Mouse (Mus musculus) forebrain, embryonic 16.5 days (tissue): ENCODE measurements around the gene Metrn. TPM values are rescaled to one million over a fixed set of nuclear protein-coding genes. Genes with fewer than 3 reads are reported as not detected.

Source experiments
- ATAC-seq: fragments of 200-750 bp; cut with Nextera tagmentation; 2 replicates; pipeline ENCODE4 v1.8.0; 2017; ENCODE audit warnings: mild to moderate bottlenecking, moderate library complexity
- H3K27ac ChIP-seq: fragments of 300-500 bp; sonication (generic); 2 replicates; pipeline ENCODE4 v1.5.1; 2014; ENCODE audit warnings: low read length, control low read depth
- H3K27me3 ChIP-seq: fragments of 300-500 bp; sonication (generic); replicated peaks from 2 replicates; pipeline ENCODE4 v1.6.1; 2014; ENCODE audit warnings: low read length; ENCODE audit not compliant: control insufficient read depth, insufficient read depth
- H3K36me3 ChIP-seq: fragments of 300-500 bp; sonication (generic); 2 replicates; pipeline ENCODE4 v1.6.1; 2014; ENCODE audit not compliant: control insufficient read depth, insufficient read depth
- H3K4me1 ChIP-seq: fragments of 300-500 bp; sonication (generic); replicated peaks from 2 replicates; pipeline ENCODE4 v1.6.1; 2014; ENCODE audit warnings: low read length; ENCODE audit not compliant: control insufficient read depth, insufficient read depth
- H3K4me2 ChIP-seq: fragments of 300-500 bp; sonication (generic); 2 replicates; pipeline ENCODE4 v1.6.1; 2014; ENCODE audit warnings: mild to moderate bottlenecking, low read length, control low read depth
- H3K4me3 ChIP-seq: fragments of 300-500 bp; sonication (generic); replicated peaks from 2 replicates; pipeline ENCODE4 v1.5.1; 2014; ENCODE audit warnings: mild to moderate bottlenecking, low read length, control low read depth
- H3K9ac ChIP-seq: fragments of 300-500 bp; sonication (generic); replicated peaks from 2 replicates; pipeline ENCODE4 v1.6.1; 2014; ENCODE audit warnings: low read depth, low read length, control low read depth
- H3K9me3 ChIP-seq: fragments of 300-500 bp; sonication (generic); 2 replicates; pipeline ENCODE4 v1.6.1; 2016; ENCODE audit warnings: low read length; ENCODE audit not compliant: control insufficient read depth
- WGBS: fragments of 180-500 bp; shearing (Covaris S2); extraction: QIAGEN DNeasy Blood & Tissue Kit; methylation state at CpG from one replicate; pipeline ENCODE4 v1.1.7; 2014; 5-methylcytosine and 5-hydroxymethylcytosine counted together
- polyA plus RNA-seq: library from polyadenylated mRNA; unstranded; fragments of >200 nt; fragmentation: Nextera tagmentation; extraction: Ambion mirVana; gene quantifications from 2 replicates; pipeline ENCODE4 v1.2.1, GENCODE M21; 2015

Metrn gene
- polyA plus RNA-seq, 1 experiment from 2014 or later, result 34.0 TPM

DNA sequence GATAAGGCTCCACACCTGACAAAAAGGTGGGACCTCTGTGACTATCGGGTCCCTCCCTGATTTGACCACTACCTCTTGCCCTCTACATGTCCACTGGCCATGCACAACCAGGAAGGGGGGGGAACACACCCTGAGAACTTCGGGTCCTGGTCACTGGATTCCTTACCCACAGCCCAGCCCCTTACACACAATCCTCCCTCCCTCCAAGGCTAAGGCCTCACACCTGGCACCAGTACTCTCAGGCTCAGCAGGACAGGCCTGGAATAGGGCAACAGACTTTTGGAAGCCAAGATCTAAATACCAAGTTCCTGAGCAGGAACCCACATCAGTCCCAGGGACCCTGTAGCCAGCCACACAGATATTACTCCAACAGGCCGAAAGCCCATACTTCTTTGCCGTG lies 42.0 kb upstream of the Metrn start:
- Histone ChIP-seq H3K27me3 (no peaks in the 10 kb centered on the region), H3K36me3 (peaks cover 26% of the 10 kb centered on the region), H3K27ac (no peak overlapping the region), H3K4me2 (no peak overlapping the region), H3K9ac (no peak overlapping the region), H3K4me3 (no peak overlapping the region), H3K4me1 (peaks cover 52% of the 10 kb centered on the region), H3K9me3 (no peaks in the 10 kb centered on the region)
- ATAC-seq, result no peak
- 89% methylated on average over 4 of the region's 4 CpGs for WGBS

- Histone ChIP-seq H3K27me3 (no peaks in the 10 kb centered on the region), H3K4me2 (peak overlapping the region; percentile 54), H3K4me3 (no peak overlapping the region), H3K27ac (peak overlapping the region; percentile 67), H3K9ac (0 out of 2 replicates have a peak overlapping the region, but pooled peaks have one; percentile 30), H3K4me1 (peaks cover 47% of the 10 kb centered on the region), H3K36me3 (peaks cover 26% of the 10 kb centered on the region), H3K9me3 (no peaks in the 10 kb centered on the region)
- no peak for ATAC-seq
- WGBS, result 15% methylated on average over 3 of the region's 3 CpGs
These were observed 40.6 kb upstream of the Metrn start for GRCm38 (mm10) chr17:25837533-25837932.

DNA sequence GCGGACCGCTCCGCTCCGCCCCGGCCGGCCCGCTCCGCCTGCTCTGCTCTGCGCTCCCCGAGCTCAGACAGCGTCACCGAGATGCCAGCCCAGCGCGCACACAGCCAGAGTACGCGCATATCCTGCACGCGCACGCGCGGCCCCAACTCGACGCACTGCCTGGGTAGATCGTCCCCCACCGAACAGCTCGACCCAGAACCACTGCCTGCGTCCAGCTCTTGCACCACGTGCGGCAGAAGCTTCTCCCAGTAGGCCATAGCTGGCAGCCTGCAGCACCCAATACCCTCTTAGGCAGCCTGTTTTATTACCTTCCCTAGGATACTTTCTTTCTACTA lies 40.1 kb upstream of the Metrn start, which contains the start of gene Rhbdl1:
Gene Rhbdl1 (minus strand): TSS at position 220 of the 335 bp plus-strand sequence.
- Histone ChIP-seq H3K36me3 (peaks cover 26% of the 10 kb centered on the region), H3K9me3 (no peaks in the 10 kb centered on the region), H3K27ac (peak within 1 kb of the TSS; percentile 67), H3K9ac (peak within 1 kb of the TSS; percentile 80), H3K4me3 (peak within 1 kb of the TSS; percentile 54), H3K4me1 (peaks cover 49% of the 10 kb centered on the region), H3K27me3 (no peaks in the 10 kb centered on the region), H3K4me2 (peak within 1 kb of the TSS; percentile 54)
- WGBS, result 0% methylated on average over 28 of the region's 29 CpGs
- peak; percentile 43 for ATAC-seq

GRCm38 (mm10) chr17:25836397-25837075 lies 39.6 kb upstream of the Metrn start:
- ATAC-seq, result no peak
- peak overlapping the region; percentile 54 for H3K4me3 ChIP-seq
- peaks cover 22% of the 10 kb centered on the region for H3K36me3 ChIP-seq
- WGBS, result 21% methylated on average over 23 of the region's 23 CpGs
- no peaks in the 10 kb centered on the region for H3K9me3 ChIP-seq
- H3K4me2 ChIP-seq, result peak overlapping the region; percentile 54
- peaks cover 54% of the 10 kb centered on the region for H3K4me1 ChIP-seq
- H3K9ac ChIP-seq, result peak overlapping the region; percentile 80
- H3K27me3 ChIP-seq, result no peaks in the 10 kb centered on the region
- peak overlapping the region; percentile 67 for H3K27ac ChIP-seq

- no peak overlapping the region for H3K9ac ChIP-seq
- H3K9me3 ChIP-seq, result no peaks in the 10 kb centered on the region
- no peak overlapping the region for H3K27ac ChIP-seq
- H3K4me2 ChIP-seq, result no peak overlapping the region
- H3K27me3 ChIP-seq, result no peaks in the 10 kb centered on the region
- no peak for ATAC-seq
- peaks cover 23% of the 10 kb centered on the region for H3K36me3 ChIP-seq
- 91% methylated on average over 16 of the region's 16 CpGs for WGBS
- H3K4me1 ChIP-seq, result peaks cover 61% of the 10 kb centered on the region
- no peak overlapping the region for H3K4me3 ChIP-seq
These were observed 38.9 kb upstream of the Metrn start for GRCm38 (mm10) chr17:25835816-25836215.

DNA sequence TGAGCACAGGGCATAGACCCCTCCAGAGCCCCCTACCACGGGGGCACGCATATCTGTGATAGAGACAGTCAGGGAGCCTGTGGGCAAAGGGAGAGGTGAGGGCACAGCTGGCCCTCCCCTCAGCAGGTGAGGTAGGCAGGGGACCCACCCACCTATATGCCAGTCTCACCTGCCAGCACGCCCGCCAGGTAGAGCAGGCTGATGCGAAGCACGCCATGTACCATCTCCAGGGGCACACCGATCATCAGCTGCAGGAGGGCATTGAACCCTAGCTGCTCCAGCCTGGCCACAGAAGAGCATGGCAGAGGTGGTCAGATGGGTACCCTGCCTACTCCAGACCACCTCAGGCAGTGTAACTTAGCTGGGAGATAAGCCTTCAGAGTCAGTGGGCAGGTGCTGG lies 38.4 kb upstream of the Metrn start:
- no peak overlapping the region for H3K4me2 ChIP-seq
- peaks cover 65% of the 10 kb centered on the region for H3K4me1 ChIP-seq
- 95% methylated on average over 7 of the region's 7 CpGs for WGBS
- H3K9ac ChIP-seq, result no peak overlapping the region
- H3K36me3 ChIP-seq, result peaks cover 22% of the 10 kb centered on the region
- no peaks in the 10 kb centered on the region for H3K27me3 ChIP-seq
- H3K4me3 ChIP-seq, result no peak overlapping the region
- ATAC-seq, result no peak
- no peaks in the 10 kb centered on the region for H3K9me3 ChIP-seq
- H3K27ac ChIP-seq, result no peak overlapping the region

GRCm38 (mm10) chr17:25834595-25835222 lies 37.8 kb upstream of the Metrn start:
- no peaks in the 10 kb centered on the region for H3K9me3 ChIP-seq
- no peak for ATAC-seq
- no peak overlapping the region for H3K27ac ChIP-seq
- H3K4me1 ChIP-seq, result peaks cover 71% of the 10 kb centered on the region
- no peak overlapping the region; the same call in 1 of the 2 replicates for H3K4me3 ChIP-seq
- H3K9ac ChIP-seq, result peak overlapping the region; percentile 84; the same call in 1 of the 2 replicates
- peak overlapping the region; percentile 88 for H3K4me2 ChIP-seq
- no peaks in the 10 kb centered on the region for H3K27me3 ChIP-seq
- peaks cover 23% of the 10 kb centered on the region for H3K36me3 ChIP-seq
- 87% methylated on average over 12 of the region's 12 CpGs for WGBS

- Histone ChIP-seq H3K9ac (peak overlapping the region; percentile 84), H3K4me2 (peak overlapping the region; percentile 88), H3K4me1 (peaks cover 75% of the 10 kb centered on the region), H3K4me3 (peak overlapping the region; percentile 94), H3K9me3 (no peaks in the 10 kb centered on the region), H3K36me3 (peaks cover 17% of the 10 kb centered on the region), H3K27ac (peak overlapping the region; percentile 94), H3K27me3 (no peaks in the 10 kb centered on the region)
- no peak for ATAC-seq
- whole genome bisulfite sequencing, result 50% methylated on average over 6 of the region's 6 CpGs
These were observed 37.1 kb upstream of the Metrn start for GRCm38 (mm10) chr17:25833961-25834594.

- Histone ChIP-seq H3K4me3 (peak within 1 kb of the TSS; percentile 94), H3K36me3 (peaks cover 14% of the 10 kb centered on the region), H3K9ac (peak within 1 kb of the TSS; percentile 86), H3K27me3 (no peaks in the 10 kb centered on the region), H3K4me1 (peaks cover 77% of the 10 kb centered on the region), H3K4me2 (peak within 1 kb of the TSS; percentile 88), H3K9me3 (no peaks in the 10 kb centered on the region), H3K27ac (peak within 1 kb of the TSS; percentile 94)
- peak; percentile 31; the same call in 1 of the 2 replicates for ATAC-seq
- under 1% methylated on average over 24 of the region's 24 CpGs for WGBS
These were observed 36.3 kb upstream of the Metrn start, which contains the start of gene Stub1 for GRCm38 (mm10) chr17:25833291-25833663. TSS of gene Stub1 (minus strand) at chr17:25833404.
